Mouse (Mus musculus) kidney, postnatal 0 days (tissue): ENCODE data around the gene Ndufs3. TPM values are rescaled to one million over a fixed set of nuclear protein-coding genes. Genes with fewer than 3 reads are reported as not detected.

ENCODE experiments used
- ATAC-seq: fragments of 200-750 bp; cut with Nextera tagmentation; replicated peaks from 2 replicates; pipeline ENCODE4 v1.8.0; 2017; ENCODE audit warnings: low read depth, moderate number of reproducible peaks, moderate TSS enrichment, moderate library complexity; ENCODE audit not compliant: low FRiP score
- DNase-seq: peaks from one replicate; pipeline ENCODE4 v3.0.0-alpha.2; 2016; ENCODE audit warnings: low spot score
- H3K27ac ChIP-seq: fragments of 300-500 bp; sonication (generic); 2 replicates; pipeline ENCODE4 v1.5.1; 2014; ENCODE audit warnings: mild to moderate bottlenecking
- H3K27me3 ChIP-seq: fragments of 300-500 bp; sonication (generic); 2 replicates; pipeline ENCODE4 v1.6.1; 2014; ENCODE audit warnings: low read length, mixed read lengths; ENCODE audit not compliant: insufficient read depth
- H3K36me3 ChIP-seq: fragments of 300-500 bp; sonication (generic); 2 replicates; pipeline ENCODE4 v1.6.1; 2014; ENCODE audit warnings: low read length, mixed read lengths; ENCODE audit not compliant: insufficient read depth
- H3K4me1 ChIP-seq: fragments of 300-500 bp; sonication (generic); replicated peaks from 2 replicates; pipeline ENCODE4 v1.6.1; 2014; ENCODE audit warnings: antibody characterized with exemption, low read length, mixed read lengths; ENCODE audit not compliant: insufficient read depth
- H3K4me2 ChIP-seq: fragments of 300-500 bp; sonication (generic); 2 replicates; pipeline ENCODE4 v1.6.1; 2014; ENCODE audit warnings: mild to moderate bottlenecking, low read length, moderate library complexity, mixed read lengths
- H3K4me3 ChIP-seq: fragments of 300-500 bp; sonication (generic); replicated peaks from 2 replicates; pipeline ENCODE4 v1.5.1; 2014; ENCODE audit warnings: low read depth, low read length
- H3K9ac ChIP-seq: fragments of 300-500 bp; sonication (generic); 2 replicates; pipeline ENCODE4 v1.6.1; 2014; ENCODE audit warnings: low read depth, low read length
- H3K9me3 ChIP-seq: fragments of 300-500 bp; sonication (generic); replicated peaks from 2 replicates; pipeline ENCODE4 v1.6.1; 2016; ENCODE audit warnings: low read length, inconsistent platforms, mixed read lengths
- CTCF ChIP-seq: IDR thresholded peaks from 2 replicates; pipeline ENCODE4 v1.5.1; 2016; ENCODE audit warnings: antibody characterized with exemption, low read depth, mild to moderate bottlenecking, moderate library complexity
- WGBS: fragments of 180-500 bp; shearing (Covaris S2); extraction: QIAGEN DNeasy Blood & Tissue Kit; methylation state at CpG from one replicate; pipeline ENCODE4 v1.1.7; 2014; 5-methylcytosine and 5-hydroxymethylcytosine counted together
- polyA plus RNA-seq: library from polyadenylated mRNA; unstranded; fragments of >200 nt; fragmentation: Nextera tagmentation; extraction: Ambion mirVana; gene quantifications from 2 replicates; pipeline ENCODE4 v1.2.1, GENCODE M21; 2015

Gene Ndufs3
- polyA plus RNA-seq, 1 experiment from 2014 or later: 331 TPM

GRCm38 (mm10) chr2:90881824-90882223, 22.8 kb downstream of the Ndufs3 start:
- Histone ChIP-seq H3K9me3 (peaks cover 3% of the 10 kb centered on the region; the same call in 1 of the 2 replicates), H3K9ac (no peak overlapping the region), H3K4me2 (no peak overlapping the region), H3K4me1 (peaks cover 9% of the 10 kb centered on the region; the same call in 1 of the 2 replicates), H3K27ac (no peak overlapping the region), H3K4me3 (no peak overlapping the region), H3K27me3 (peaks cover 9% of the 10 kb centered on the region; the same call in 1 of the 2 replicates), H3K36me3 (no peaks in the 10 kb centered on the region)
- WGBS: 66% methylated on average over 2 of the region's 2 CpGs
- TF ChIP-seq CTCF: no peak
- ATAC-seq (no peak), DNase-seq (no peak)

- WGBS: 32% methylated on average over 6 of the region's 6 CpGs
- Histone ChIP-seq H3K36me3 (no peaks in the 10 kb centered on the region), H3K4me2 (no peak overlapping the region), H3K27me3 (no peaks in the 10 kb centered on the region), H3K4me1 (0 out of 2 replicates have a peak, but pooled peaks cover 1% of the 10 kb centered on the region), H3K9me3 (peaks cover 3% of the 10 kb centered on the region; the same call in 1 of the 2 replicates), H3K9ac (no peak overlapping the region), H3K4me3 (no peak overlapping the region), H3K27ac (no peak overlapping the region)
- no peak for DNase-seq
- ATAC-seq: no peak
- TF ChIP-seq CTCF: no peak
Measured at GRCm38 (mm10) chr2:90880144-90880785, 24.4 kb downstream of the Ndufs3 start.

DNA sequence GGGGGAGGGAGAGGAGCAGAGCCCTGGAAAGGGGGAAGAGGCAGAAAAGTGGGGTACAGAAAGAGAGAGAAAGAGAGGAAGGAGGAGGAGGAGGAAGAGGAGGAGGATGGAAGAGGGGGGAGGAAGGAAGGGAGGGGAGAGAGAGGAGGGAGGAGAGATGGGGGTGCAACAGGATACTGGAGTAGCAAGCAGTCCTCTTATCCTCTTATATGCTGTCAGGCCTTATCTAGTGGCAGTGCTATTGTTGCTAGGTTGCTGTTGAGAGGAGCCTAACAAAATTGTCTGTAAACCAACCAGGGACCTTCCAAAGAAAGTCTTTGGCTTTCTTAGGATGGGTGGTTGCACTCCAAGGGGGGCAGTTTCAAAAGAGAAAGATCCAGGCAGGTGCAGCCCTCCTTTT, 25.2 kb downstream of the Ndufs3 start:
- Histone ChIP-seq H3K27me3 (no peaks in the 10 kb centered on the region), H3K9ac (no peak overlapping the region), H3K36me3 (no peaks in the 10 kb centered on the region), H3K4me1 (no peaks in the 10 kb centered on the region), H3K9me3 (peaks cover 3% of the 10 kb centered on the region; the same call in 1 of the 2 replicates), H3K4me3 (no peak overlapping the region), H3K27ac (no peak overlapping the region), H3K4me2 (no peak overlapping the region)
- DNase-seq: no peak
- TF ChIP-seq CTCF: no peak
- ATAC-seq: no peak

- no peak for ATAC-seq
- H3K27me3 ChIP-seq: no peaks in the 10 kb centered on the region
- DNase-seq: no peak
- H3K4me3 ChIP-seq: no peak overlapping the region
- no peak for TF ChIP-seq CTCF
- WGBS: 82% methylated on average over 5 of the region's 5 CpGs
- H3K4me2 ChIP-seq: no peak overlapping the region
- no peaks in the 10 kb centered on the region for H3K4me1 ChIP-seq
- H3K9ac ChIP-seq: no peak overlapping the region
- H3K9me3 ChIP-seq: no peaks in the 10 kb centered on the region
- H3K36me3 ChIP-seq: no peaks in the 10 kb centered on the region
- no peak overlapping the region for H3K27ac ChIP-seq
Measured at GRCm38 (mm10) chr2:90877584-90878259, 26.9 kb downstream of the Ndufs3 start.

- no peak for TF ChIP-seq CTCF
- Histone ChIP-seq H3K4me2 (no peak overlapping the region), H3K27ac (no peak overlapping the region), H3K4me1 (no peaks in the 10 kb centered on the region), H3K27me3 (no peaks in the 10 kb centered on the region), H3K9me3 (no peaks in the 10 kb centered on the region), H3K36me3 (no peaks in the 10 kb centered on the region), H3K9ac (no peak overlapping the region), H3K4me3 (no peak overlapping the region)
- DNase-seq: no peak
- 66% methylated on average over 2 of the region's 2 CpGs for WGBS
- no peak for ATAC-seq
Measured at GRCm38 (mm10) chr2:90875239-90875638, 29.4 kb downstream of the Ndufs3 start.

DNA sequence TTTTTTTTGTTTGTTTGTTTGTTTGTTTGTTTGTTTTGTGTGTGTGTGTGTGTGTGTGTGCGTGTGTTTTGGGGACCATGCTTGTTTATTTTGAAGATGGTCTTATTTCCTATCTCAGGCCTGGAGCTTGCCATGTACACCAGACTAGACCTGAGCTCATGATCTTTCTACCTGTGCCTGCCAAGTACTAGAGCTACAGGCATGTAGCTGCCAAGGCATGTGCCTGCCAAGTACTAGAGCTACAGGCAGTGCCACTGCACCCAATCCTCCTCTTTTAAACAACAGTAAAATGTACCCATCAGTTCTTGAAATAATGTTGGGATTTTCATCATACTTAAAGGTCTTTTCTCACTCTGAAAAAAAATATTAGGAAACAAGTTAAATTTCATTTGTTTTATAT, 30.6 kb downstream of the Ndufs3 start:
- WGBS: 75% methylated on average over 1 of the region's 1 CpGs
- no peak overlapping the region for H3K9ac ChIP-seq

More for the DNA sequence above, 30.6 kb downstream of the Ndufs3 start:
- Histone ChIP-seq H3K27me3 (no peaks in the 10 kb centered on the region), H3K36me3 (no peaks in the 10 kb centered on the region), H3K9me3 (no peaks in the 10 kb centered on the region), H3K4me3 (no peak overlapping the region), H3K27ac (no peak overlapping the region), H3K4me2 (no peak overlapping the region), H3K4me1 (no peaks in the 10 kb centered on the region)
- TF ChIP-seq CTCF: no peak
- DNase-seq (no peak), ATAC-seq (no peak)
